Mouse (Mus musculus): ENCODE data around the gene F2r. TPM values are rescaled to one million over a fixed set of nuclear protein-coding genes. Genes with fewer than 3 reads are reported as not detected.

The F2r gene
- total RNA-seq, 2 experiments from 2014 or later = 5.6 to 13.9 TPM

GRCm38 (mm10) chr13:95595921-95596320 is 22.4 kb downstream of the F2r start:
- no peak for DNase-seq (ENCODE audit: low spot score)

GRCm38 (mm10) chr13:95595411-95595810 is 22.9 kb downstream of the F2r start:
- no peak for DNase-seq (ENCODE audit: low spot score)

- DNase-seq (ENCODE audit: low spot score) = no peak
Observed at GRCm38 (mm10) chr13:95592860-95593259, 25.4 kb downstream of the F2r start.

GRCm38 (mm10) chr13:95591606-95592005 is 26.7 kb downstream of the F2r start:
- DNase-seq (ENCODE audit: low spot score) = no peak

- no peak for DNase-seq (ENCODE audit: low spot score)
Observed at GRCm38 (mm10) chr13:95587628-95588027, 30.7 kb downstream of the F2r start.

GRCm38 (mm10) chr13:95584898-95585297 is 33.4 kb downstream of the F2r start:
- DNase-seq (ENCODE audit: low spot score) = no peak

GRCm38 (mm10) chr13:95583237-95584189 is 34.8 kb downstream of the F2r start:
- no peak for DNase-seq (ENCODE audit: low spot score)

- no peak for DNase-seq (ENCODE audit: low spot score)
Observed at GRCm38 (mm10) chr13:95581850-95582249, 36.4 kb downstream of the F2r start.

- DNase-seq (ENCODE audit: low spot score) = no peak
Observed at GRCm38 (mm10) chr13:95578016-95578697, 40.1 kb downstream of the F2r start.

- DNase-seq (ENCODE audit: low spot score) = no peak
Observed at GRCm38 (mm10) chr13:95570877-95571276, 47.4 kb downstream of the F2r start.

- DNase-seq (ENCODE audit: low spot score) = no peak
Observed at GRCm38 (mm10) chr13:95569326-95569725, 49.0 kb downstream of the F2r start.

GRCm38 (mm10) chr13:95568336-95568735 is 50.0 kb downstream of the F2r start:
- DNase-seq (ENCODE audit: low spot score) = no peak

- no peak for DNase-seq (ENCODE audit: low spot score)
Observed at GRCm38 (mm10) chr13:95566841-95567551, 51.3 kb downstream of the F2r start.

- peak; percentile 84 for DNase-seq (ENCODE audit: low spot score)
Observed at GRCm38 (mm10) chr13:95563693-95564092, 54.6 kb downstream of the F2r start.

- no peak for DNase-seq (ENCODE audit: low spot score)
Observed at GRCm38 (mm10) chr13:95563066-95563610, 55.1 kb downstream of the F2r start.

- DNase-seq (ENCODE audit: low spot score) = no peak
Observed at GRCm38 (mm10) chr13:95557326-95557725, 61.0 kb downstream of the F2r start.

GRCm38 (mm10) chr13:95553885-95554492 is 64.3 kb downstream of the F2r start:
- no peak for DNase-seq (ENCODE audit: low spot score)
